Mouse (Mus musculus): ENCODE data around the gene Hhat.

Hhat gene

DNA sequence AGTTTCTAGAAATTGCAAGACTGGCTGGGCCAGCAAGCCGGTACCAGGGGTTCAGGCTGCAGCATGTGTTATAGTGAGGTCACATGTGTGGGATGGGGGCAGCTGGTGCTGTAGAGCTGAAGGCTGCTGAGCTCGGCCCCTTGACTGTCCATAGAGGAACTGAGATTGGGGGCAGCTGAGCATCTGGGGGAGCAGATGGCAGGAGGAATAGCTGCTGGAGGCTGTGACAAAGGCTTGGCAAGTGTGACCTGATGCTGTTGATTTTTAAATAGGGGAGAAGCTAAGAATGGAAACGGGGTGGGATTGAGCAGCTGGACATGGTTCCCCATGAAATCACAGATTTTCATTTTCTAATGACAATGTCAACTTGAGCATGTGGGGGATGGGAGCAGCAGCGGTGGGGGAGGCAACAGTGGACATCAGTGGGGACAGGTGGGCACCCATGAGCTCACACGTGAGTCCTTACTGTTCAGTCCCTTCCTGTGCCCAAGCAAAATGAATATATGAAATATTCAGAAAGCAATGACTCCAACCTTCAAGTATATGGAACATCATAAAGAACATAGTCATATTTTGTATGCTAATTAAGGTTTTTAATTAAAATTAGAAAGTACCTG lies 212.9 kb downstream of the Hhat start:
- no peak for DNase-seq (ENCODE audit: low read depth, low spot score)

DNA sequence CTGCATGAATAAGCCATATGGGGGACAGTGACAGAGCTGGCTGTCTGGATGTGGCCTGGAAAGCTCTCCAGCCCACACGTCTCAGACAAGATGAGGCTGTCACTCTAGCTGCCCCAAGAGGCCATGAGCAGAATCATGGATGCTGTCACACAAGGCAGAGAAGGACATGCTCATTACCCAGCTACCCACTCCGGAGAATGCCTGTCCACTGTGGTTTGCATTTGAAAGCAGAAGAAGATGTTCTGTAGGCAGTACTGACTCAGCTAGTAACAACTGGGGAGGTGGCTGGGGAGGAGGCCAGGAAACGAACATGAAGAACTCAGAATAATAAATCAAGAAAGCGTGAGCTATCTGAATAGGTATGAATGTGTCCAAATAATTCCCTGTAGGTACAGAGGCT lies 215.5 kb downstream of the Hhat start:
- DNase-seq (ENCODE audit: low read depth, low spot score) = no peak

DNA sequence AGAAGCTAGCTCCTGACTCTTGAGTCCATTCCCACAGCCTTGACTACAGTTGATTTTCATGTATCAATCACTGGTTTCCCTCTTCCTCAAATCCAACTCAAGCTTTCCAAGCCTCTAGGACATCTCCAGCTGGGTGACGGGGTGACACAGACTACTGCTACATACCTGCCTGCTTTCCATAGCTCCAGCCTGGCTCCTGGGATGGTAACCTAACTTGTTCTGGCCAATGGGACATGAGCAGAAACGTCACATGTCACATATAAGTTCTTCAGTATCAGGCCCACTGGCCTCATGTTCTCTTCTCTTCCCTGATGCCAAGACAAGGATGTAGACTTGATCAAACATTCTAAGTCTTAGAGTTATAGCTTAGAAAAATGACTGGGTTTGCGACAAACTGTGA lies 220.5 kb downstream of the Hhat start:
- no peak for DNase-seq (ENCODE audit: low read depth, low spot score)

DNA sequence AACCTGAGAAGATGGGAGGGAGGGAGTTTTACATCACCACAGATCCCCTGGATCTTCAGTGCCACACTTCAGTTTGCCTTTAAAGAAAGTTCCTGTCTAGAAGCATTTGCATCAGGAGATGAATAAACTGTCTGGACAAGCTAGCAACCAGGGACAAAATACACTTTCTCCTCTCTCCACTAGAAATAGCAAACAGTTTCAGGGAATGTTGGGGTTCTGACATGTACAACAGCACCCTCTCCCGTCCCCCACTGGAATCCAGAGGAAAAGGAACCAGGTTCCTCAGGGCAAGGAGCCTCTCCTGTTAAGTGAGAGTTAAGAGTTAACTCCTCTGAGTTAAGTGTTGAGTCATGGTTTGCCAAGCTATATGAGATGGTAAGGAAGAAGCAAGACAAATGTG lies 224.2 kb downstream of the Hhat start:
- no peak for DNase-seq (ENCODE audit: low read depth, low spot score)

DNA sequence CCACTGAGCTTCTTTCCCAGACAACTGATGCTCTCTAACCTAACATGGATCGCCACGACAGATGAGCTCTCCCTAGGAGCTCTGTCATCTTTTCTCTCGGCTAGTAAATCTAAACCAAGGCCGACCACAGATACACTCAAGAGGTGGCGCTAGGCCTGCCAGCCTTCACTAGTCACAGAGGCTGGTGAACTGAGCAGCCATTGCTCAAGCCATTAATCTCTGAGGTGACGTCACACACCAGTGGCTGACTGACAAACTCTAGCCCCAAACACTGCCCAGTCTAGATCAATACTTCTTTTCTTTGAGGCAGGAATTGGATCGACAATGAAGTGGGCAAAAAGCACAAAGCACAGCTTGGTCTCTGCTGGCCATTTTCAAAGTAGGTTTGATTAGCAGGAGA lies 226.1 kb downstream of the Hhat start:
- DNase-seq (ENCODE audit: low read depth, low spot score) = no peak

DNA sequence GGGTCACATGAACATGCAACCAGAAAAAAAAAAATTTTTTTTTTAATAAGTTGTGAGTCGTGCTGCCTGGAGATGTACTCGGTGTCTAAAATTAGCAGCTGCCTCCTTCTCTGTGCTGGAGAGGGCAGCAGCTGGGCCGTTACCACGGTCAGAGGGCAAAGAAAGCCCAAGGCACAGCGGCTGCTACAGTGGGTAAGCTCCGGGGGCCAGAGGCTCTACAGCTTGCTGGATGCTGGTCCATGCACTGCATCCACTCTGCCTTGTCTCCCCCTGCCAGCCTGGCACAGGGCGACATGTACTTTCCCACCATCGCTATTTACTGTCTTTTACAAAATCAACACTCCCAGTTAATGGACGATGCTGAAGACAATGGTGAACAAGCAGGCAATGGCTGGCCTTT lies 226.9 kb downstream of the Hhat start:
- no peak for DNase-seq (ENCODE audit: low read depth, low spot score)

DNA sequence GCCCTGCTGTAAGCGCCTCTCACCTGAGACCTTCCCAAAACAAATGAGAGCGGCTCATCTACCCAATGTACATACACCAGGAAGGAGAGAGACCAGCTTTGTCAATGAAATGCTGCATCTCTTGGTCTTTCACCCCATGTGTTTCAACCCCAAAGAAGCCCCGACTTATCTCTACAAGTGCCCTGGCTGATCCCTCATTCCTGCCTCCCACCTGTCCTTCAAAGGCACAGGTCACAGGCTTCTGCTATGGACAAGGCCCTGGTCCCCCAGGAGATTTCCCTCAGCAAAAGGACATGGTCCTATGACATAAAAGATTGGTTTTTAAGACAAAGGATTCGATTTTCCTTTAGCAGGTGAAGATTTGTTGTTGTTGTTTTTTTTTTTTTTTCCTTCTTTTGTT lies 227.3 kb downstream of the Hhat start:
- DNase-seq (ENCODE audit: low read depth, low spot score) = no peak

DNA sequence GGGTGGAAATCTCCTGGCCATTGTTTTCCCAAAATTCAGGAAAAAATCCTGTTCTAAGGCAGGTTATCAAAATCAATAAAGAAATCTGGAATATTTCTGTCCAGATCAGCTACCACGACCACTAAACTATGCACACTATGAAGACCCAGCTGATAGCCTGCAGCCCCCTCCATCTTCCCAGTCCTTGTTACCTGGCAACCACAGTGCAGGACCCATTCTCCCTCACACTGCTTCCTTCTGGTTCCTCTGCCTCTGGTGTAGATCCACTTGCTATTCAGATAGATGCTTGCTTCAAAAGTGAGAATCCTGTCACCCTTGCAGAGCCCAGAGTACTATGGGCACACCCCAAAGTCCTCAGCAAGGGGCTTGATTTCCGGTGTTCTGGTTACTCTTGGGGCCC lies 228.9 kb downstream of the Hhat start:
- DNase-seq (ENCODE audit: low read depth, low spot score) = no peak

DNA sequence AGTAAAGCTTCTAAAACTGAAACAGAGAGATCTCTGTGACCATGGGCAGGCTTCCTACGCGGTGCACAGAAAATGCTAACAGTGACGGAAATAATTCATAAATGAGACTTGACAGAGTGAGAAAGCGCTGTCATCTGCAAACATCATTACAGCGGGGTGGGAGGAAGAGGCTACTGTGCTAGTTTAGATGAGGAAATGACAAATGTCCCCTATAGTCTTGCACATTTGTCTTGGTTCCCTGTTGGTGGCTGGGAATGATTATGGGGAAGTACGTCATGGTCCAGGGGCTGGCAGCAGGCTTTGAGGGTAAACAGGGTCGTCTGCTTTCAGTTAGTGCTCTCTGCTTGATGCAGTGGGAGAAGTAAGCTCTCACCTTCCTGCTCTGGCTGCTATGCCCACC lies 233.9 kb downstream of the Hhat start:
- DNase-seq (ENCODE audit: low read depth, low spot score) = no peak

DNA sequence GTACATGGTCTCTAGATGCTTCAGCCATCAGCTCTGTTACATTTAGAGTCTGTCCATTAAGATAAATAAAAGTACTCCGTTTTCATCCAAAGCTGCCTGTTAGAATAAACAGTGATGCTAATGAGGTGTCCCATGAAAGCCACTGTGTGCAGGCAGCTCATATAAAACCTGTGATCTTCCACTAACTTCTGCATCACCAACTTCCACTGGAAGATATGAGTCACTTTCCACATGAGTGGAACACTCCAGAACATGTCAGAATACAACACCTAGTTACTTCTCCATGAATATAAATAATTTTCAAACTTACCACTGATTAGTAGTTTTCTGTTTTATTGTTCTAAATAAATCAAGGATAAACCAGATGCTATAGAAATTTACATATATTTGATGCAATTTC lies 234.6 kb downstream of the Hhat start:
- no peak for DNase-seq (ENCODE audit: low read depth, low spot score)

DNA sequence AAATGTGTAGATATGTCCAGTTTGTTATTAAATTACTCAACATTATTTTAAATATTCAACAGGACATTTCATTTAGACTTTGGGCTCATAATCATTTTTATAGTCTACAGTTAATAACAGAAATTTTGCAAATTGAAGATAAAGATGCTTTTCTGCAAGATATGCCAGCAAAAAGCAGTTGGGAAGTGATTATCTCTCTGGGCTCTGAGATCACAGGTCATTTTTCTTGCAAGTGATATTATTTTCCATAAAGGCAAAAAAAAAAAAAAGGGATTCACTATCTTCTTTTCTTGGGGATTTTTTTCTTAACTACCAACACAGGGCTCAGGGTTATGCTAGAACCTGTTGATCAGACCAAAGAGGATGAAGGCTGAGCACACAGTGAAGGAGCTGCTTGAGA lies 238.0 kb downstream of the Hhat start:
- DNase-seq (ENCODE audit: low read depth, low spot score) = no peak

DNA sequence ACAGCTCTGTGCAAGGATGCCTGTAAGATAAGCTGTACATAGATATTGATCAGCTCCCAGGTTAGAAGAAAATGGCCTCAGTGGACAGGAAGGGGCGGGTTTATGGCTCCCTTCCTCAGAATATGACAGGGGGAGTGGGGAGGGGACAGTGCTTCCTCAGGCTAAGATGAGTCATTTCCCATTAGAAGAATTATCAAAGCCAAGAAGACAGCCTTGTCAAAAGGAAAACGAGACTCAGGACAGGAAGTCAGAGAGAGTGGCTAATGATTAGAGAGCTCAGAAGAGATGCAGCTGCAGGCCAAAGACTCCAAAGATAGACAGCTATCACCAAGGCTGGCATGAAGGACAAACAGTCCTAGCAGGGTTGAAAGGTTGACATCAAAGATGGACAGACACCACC lies 238.8 kb downstream of the Hhat start:
- DNase-seq (ENCODE audit: low read depth, low spot score) = no peak

DNA sequence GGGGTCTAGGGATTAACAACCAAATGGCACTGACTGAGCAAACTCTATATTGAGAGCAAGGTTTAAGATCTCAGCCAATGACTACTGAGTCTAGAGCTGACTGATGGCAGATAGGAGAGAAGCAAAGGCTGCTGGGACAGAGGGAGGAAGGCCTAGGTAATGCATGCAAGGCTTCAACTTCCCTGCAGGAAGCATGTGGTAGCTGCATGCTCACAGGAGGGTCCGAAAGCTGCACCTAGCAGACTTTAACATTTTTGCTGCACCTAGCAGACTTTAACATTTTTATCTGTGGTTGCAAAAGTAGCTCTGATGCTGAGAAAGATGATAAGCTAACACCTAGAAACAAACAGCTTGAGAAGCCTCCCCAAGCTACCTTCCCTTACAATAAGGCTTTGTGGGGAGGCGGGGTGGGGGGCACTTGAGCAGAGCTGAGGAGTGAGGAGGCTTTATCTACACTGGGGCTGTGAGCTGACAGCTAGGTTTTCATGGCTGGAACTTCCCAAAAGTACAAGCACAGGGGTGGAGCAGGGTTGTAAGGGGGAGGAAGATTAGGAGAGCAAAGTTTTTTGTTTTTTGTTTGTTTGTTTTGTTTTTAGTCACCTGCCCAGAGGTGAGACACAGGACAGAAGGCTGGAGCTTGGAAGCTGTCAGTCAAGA lies 239.4 kb downstream of the Hhat start:
- no peak for DNase-seq (ENCODE audit: low read depth, low spot score)

DNA sequence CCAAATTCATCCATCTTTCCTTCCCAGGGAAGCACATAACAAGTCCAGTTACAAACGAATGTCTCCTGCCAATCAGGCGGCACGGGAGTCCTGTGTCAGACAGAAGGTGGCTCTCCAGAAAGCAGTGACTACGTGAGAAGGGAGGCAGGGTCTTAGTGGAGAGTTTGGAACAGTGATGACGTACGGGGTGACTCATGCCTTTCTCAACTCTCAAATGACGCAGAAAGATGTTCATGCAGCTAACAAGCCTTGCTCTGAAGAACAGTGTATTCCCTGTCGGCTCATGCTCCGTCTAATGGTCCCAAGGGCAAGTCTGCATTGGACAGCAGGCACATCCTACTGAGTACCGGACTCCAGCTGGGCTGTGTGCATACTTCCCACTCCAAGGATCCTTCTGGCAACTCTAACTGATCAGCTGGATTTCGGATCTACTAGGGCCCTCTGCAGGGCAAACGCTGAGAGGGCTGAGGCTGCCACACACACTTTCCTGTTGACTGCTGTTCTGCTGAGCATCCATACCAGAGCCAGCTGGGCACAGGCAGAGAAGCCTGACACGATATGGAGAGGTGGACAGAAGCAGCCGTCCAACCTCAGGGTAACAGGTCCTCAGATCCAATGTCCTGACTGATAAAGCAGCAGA lies 245.2 kb downstream of the Hhat start:
- peak; percentile 25 for DNase-seq (ENCODE audit: low read depth, low spot score)

DNA sequence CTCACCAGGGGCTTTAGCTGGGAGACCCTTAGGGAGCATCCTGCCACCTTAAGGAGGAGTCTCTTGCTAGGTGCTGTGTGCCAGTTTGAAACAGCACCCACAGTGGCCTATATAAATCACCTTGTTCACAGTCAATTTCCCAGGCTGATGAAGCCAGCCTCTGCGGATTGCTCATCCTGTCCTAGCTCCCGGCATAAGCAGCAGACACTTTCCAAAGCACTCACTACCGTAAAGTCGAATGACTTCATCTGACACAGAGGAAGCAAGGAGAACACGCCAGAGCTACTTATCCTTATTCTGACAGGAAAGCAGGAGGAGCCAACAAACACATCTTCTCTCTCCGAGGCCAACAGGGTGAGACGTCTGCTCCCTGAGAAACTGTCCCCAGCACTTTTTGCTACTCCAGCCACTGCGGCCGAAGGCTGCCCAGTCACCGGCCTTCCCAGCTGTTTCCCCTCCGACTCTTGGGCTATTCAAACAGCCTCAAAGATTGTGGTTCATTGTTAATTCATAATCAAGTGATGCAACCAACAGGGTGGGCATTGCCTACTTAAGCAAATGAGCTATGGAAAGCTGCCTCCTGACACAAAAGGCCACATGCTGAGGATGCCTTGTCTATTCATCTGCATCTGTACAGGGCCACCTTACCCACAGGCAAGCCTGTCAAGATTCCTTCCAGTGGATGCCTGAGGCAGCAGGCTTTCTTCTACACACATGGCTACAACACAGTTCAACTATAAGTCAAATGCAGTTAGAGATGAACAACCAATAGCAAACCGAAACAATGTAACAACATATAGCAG lies 248.4 kb downstream of the Hhat start:
- peak; percentile 73 for DNase-seq (ENCODE audit: low read depth, low spot score)

DNA sequence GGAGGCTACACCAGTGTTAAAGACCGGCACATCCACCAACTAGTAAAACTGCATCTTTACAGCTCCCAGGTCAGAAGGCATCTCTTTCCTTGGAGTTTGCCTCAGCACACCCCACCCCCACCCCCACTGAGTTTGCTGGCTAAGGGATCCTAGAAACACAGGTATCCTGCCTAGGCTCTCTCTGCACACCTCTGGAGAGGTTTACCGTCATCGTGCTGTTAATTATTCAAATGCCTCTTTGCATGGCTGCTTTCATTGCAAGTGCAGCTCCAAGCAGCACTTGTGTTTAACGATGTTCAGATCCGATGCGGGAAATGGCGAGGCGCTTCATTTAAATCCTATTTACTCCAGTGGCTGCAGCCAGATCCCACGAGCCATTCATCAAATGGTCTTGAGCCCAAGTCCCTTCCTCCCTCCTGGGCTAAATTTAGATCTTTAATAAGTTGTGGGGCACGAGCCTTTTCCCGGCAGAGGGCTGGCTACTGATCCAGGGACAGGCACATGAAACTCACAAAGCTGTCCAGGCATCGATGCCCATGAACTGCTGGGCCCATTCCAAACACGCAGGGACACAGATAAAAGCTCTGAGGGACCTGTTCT lies 250.1 kb downstream of the Hhat start:
- no peak for DNase-seq (ENCODE audit: low read depth, low spot score)

DNA sequence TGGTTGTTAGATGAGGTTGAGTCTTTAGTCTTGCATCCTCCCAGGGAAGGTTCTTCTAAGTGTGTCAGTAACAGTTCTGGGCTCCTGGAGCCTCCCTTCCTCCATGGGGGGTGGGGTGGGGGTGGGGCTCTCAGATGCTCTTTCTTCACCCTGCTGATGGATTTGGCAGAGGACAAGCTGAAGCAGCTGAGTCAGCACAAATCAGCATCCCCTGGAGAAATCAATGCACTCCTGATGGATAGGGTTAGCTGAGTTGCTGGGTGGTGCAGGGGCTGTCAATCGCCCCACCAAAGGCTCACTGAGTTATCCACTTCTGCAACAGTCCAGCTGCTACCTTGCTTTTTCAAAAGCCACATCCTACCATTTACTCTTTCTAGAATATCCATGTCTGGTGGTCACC lies 251.3 kb downstream of the Hhat start:
- DNase-seq (ENCODE audit: low read depth, low spot score) = no peak

DNA sequence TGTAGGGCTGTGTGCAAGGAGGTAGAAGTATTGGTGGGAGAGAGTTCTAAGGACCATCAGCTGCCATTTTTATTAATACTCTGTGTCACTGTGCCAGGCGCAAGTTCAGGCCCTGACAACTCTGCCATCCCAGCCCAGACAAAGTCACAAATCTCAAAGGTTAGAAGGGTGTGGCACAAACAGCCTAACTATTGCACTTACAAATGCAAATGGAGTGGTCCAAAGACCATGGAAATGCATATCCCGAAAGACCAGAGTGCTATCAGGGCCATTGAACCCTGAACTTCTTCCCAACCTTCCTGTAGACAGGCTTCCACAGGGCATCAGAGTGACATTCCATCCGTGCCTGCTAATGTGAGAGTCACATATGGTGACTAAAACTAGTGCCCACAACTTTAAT lies 255.7 kb downstream of the Hhat start:
- DNase-seq (ENCODE audit: low read depth, low spot score) = peak; percentile 51

DNA sequence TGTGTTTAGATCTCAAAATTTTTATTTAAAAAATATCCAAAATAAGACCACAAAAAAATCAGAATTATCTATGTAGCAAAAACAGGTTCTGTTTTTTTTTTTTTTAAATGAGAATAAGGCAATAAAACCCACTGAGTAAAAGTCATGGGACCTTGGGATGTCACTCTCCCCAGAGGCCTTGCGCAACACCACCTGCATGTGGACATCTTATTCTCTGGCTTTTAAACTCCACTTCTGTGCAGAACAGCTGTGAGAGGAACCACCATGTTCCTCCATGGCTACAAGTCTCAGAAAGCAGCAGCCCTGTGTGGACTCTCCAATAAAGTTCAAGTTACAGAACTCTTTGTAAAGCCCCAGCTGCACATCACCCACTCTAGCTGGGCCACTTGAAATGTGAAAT lies 258.2 kb downstream of the Hhat start:
- no peak for DNase-seq (ENCODE audit: low read depth, low spot score)

DNA sequence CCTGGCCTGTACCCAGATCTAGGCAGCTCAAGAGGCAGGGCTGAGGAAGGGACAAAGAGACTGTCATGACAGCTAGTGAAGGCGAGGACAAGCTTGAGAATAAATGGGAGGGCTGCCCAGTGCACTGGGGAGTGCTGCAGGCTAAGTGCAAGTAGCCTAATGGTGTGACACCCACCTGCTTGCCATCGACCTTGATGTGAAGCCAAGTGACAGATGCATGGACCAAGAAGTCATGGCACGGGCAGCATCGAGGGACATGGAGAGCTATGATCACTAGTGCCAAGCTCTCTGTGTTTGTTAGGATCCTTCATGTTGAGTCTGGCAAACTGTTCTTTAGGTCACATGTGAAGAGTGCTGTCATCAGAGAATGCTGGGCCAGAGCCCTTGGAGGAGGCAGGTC lies 267.4 kb downstream of the Hhat start:
- DNase-seq (ENCODE audit: low read depth, low spot score) = no peak

DNA sequence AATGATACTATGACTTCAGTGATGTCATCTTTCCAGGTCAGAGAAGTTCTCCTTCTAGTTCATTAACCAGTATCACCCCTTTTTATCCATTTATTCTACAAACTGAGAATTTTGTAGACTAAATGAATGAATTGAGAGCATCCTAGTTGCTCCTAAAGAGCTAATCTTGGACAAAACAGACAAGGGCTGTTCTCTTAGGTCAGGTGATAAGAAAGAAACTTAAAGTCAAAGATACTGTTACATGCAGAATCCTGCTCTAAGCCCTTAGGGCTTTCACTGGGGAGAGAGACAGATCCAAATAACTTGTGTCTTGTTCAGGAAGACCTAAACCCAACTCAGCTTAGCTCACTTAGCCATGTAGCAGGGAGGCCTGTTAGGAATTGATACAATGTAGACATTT lies 268.2 kb downstream of the Hhat start:
- no peak for DNase-seq (ENCODE audit: low read depth, low spot score)

DNA sequence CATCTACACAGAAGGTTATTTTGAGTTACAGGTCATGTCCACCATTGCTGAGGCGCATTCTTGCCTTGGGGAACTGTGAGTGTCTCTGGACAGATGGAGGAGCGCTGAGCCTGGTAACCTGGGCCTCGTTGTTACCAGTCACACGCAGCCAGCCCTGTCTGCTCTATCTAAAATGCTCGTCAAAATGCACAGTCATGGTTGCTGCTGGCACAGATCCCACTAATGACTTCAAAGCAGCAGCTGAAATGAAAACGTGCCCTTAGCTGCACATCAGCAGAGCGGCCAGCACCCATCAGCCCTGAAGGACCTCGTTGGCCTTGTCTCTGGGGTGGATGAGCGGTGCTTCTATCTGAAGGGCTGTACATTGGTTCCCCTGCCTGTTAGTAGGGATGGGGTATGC lies 269.0 kb downstream of the Hhat start:
- DNase-seq (ENCODE audit: low read depth, low spot score) = no peak

Measured in R1 (cell line).